Mouse (Mus musculus): ENCODE results near the gene Rpl3. TPM values are rescaled to one million over a fixed set of nuclear protein-coding genes. Genes with fewer than 3 reads are reported as not detected.

Rpl3 gene
- polyA plus RNA-seq, 1 experiment from 2014 or later = 407 TPM

- no peak for ATAC-seq
- H3K27ac ChIP-seq (ENCODE audit: low read depth) = no peak overlapping the region
- H3K36me3 ChIP-seq (replicated peaks; ENCODE audit: insufficient read depth, low read length) = no peaks in the 10 kb centered on the region
- H3K9ac ChIP-seq (replicated peaks) = no peak overlapping the region; the same call in 1 of the 2 replicates
- no peak overlapping the region for H3K4me2 ChIP-seq (ENCODE audit: low read depth, low read length)
- peaks cover 2% of the 10 kb centered on the region; the same call in 1 of the 2 replicates for H3K4me1 ChIP-seq (ENCODE audit: insufficient read depth)
- no peak for DNase-seq
- H3K4me3 ChIP-seq (ENCODE audit: low read depth, low read length) = no peak overlapping the region
- no peaks in the 10 kb centered on the region for H3K27me3 ChIP-seq (ENCODE audit: insufficient read depth, low read length)
- no peaks in the 10 kb centered on the region for H3K9me3 ChIP-seq (ENCODE audit: low read length)
- TF ChIP-seq EP300 (IDR thresholded peaks at IDR 0.05; ENCODE audit: low read depth) (no peak), CTCF (IDR thresholded peaks at IDR 0.05; ENCODE audit: low read depth) (no peak)
- 75% methylated on average over 7 of the region's 9 CpGs for WGBS (ENCODE audit: insufficient replicate concordance)
Observed at GRCm38 (mm10) chr15:80062339-80062738, 29.3 kb downstream of the Rpl3 start.

- no peak overlapping the region for H3K4me3 ChIP-seq (ENCODE audit: low read depth, low read length)
- H3K27ac ChIP-seq (ENCODE audit: low read depth) = no peak overlapping the region
- no peak for ATAC-seq
- DNase-seq = no peak
- no peak overlapping the region for H3K9ac ChIP-seq (replicated peaks)
- no peaks in the 10 kb centered on the region for H3K36me3 ChIP-seq (replicated peaks; ENCODE audit: insufficient read depth, low read length)
- H3K4me2 ChIP-seq (ENCODE audit: low read depth, low read length) = no peak overlapping the region
- TF ChIP-seq CTCF (IDR thresholded peaks at IDR 0.05; ENCODE audit: low read depth) = no peak
- no peak for TF ChIP-seq EP300 (IDR thresholded peaks at IDR 0.05; ENCODE audit: low read depth)
- H3K9me3 ChIP-seq (ENCODE audit: low read length) = no peaks in the 10 kb centered on the region
- 88% methylated on average over 4 of the region's 4 CpGs for WGBS (ENCODE audit: insufficient replicate concordance)
- H3K4me1 ChIP-seq (ENCODE audit: insufficient read depth) = peaks cover 2% of the 10 kb centered on the region; the same call in 1 of the 2 replicates
- H3K27me3 ChIP-seq (ENCODE audit: insufficient read depth, low read length) = no peaks in the 10 kb centered on the region
Observed at GRCm38 (mm10) chr15:80061071-80061550, 30.6 kb downstream of the Rpl3 start.

- Histone ChIP-seq H3K27me3 (ENCODE audit: insufficient read depth, low read length) (no peaks in the 10 kb centered on the region), H3K9me3 (ENCODE audit: low read length) (no peaks in the 10 kb centered on the region), H3K4me1 (ENCODE audit: insufficient read depth) (peaks cover 2% of the 10 kb centered on the region; the same call in 1 of the 2 replicates), H3K27ac (ENCODE audit: low read depth) (no peak overlapping the region), H3K4me2 (ENCODE audit: low read depth, low read length) (no peak overlapping the region), H3K9ac (replicated peaks) (no peak overlapping the region), H3K4me3 (ENCODE audit: low read depth, low read length) (no peak overlapping the region), H3K36me3 (replicated peaks; ENCODE audit: insufficient read depth, low read length) (no peaks in the 10 kb centered on the region)
- TF ChIP-seq CTCF (IDR thresholded peaks at IDR 0.05; ENCODE audit: low read depth) (no peak), EP300 (IDR thresholded peaks at IDR 0.05; ENCODE audit: low read depth) (no peak)
- ATAC-seq (no peak), DNase-seq (no peak)
- 88% methylated on average over 8 of the region's 8 CpGs for WGBS (ENCODE audit: insufficient replicate concordance)
Observed at GRCm38 (mm10) chr15:80060356-80061070, 31.2 kb downstream of the Rpl3 start.

GRCm38 (mm10) chr15:80059606-80060005 is 32.1 kb downstream of the Rpl3 start:
- H3K4me2 ChIP-seq (ENCODE audit: low read depth, low read length) = peak overlapping the region; percentile 55

GRCm38 (mm10) chr15:80058151-80058550 is 33.5 kb downstream of the Rpl3 start:
- Histone ChIP-seq H3K27ac (ENCODE audit: low read depth) (no peak overlapping the region), H3K36me3 (replicated peaks; ENCODE audit: insufficient read depth, low read length) (no peaks in the 10 kb centered on the region), H3K4me3 (ENCODE audit: low read depth, low read length) (no peak overlapping the region), H3K4me1 (ENCODE audit: insufficient read depth) (peaks cover 9% of the 10 kb centered on the region), H3K9ac (replicated peaks) (no peak overlapping the region), H3K27me3 (ENCODE audit: insufficient read depth, low read length) (no peaks in the 10 kb centered on the region), H3K9me3 (ENCODE audit: low read length) (no peaks in the 10 kb centered on the region), H3K4me2 (ENCODE audit: low read depth, low read length) (no peak overlapping the region)
- WGBS (ENCODE audit: insufficient replicate concordance) = 78% methylated on average over 7 of the region's 7 CpGs
- TF ChIP-seq CTCF (IDR thresholded peaks at IDR 0.05; ENCODE audit: low read depth) (no peak), EP300 (IDR thresholded peaks at IDR 0.05; ENCODE audit: low read depth) (no peak)
- no peak for DNase-seq
- ATAC-seq = no peak

More at GRCm38 (mm10) chr15:80059606-80060005, 32.1 kb downstream of the Rpl3 start:
- TF ChIP-seq CTCF (IDR thresholded peaks at IDR 0.05; ENCODE audit: low read depth) (no peak), EP300 (IDR thresholded peaks at IDR 0.05; ENCODE audit: low read depth) (no peak)
- ATAC-seq = peak; percentile 38; the same call in 1 of the 2 replicates
- Histone ChIP-seq H3K9ac (replicated peaks) (peak overlapping the region; percentile 16; the same call in 1 of the 2 replicates), H3K36me3 (replicated peaks; ENCODE audit: insufficient read depth, low read length) (no peaks in the 10 kb centered on the region), H3K27ac (ENCODE audit: low read depth) (0 out of 2 replicates have a peak overlapping the region, but pooled peaks have one; percentile 29), H3K27me3 (ENCODE audit: insufficient read depth, low read length) (no peaks in the 10 kb centered on the region), H3K9me3 (ENCODE audit: low read length) (no peaks in the 10 kb centered on the region), H3K4me1 (ENCODE audit: insufficient read depth) (peaks cover 2% of the 10 kb centered on the region; the same call in 1 of the 2 replicates), H3K4me3 (ENCODE audit: low read depth, low read length) (no peak overlapping the region)
- DNase-seq = no peak
- 50% methylated on average over 7 of the region's 7 CpGs for WGBS (ENCODE audit: insufficient replicate concordance)

- Histone ChIP-seq H3K27ac (ENCODE audit: low read depth) (no peak overlapping the region), H3K4me2 (ENCODE audit: low read depth, low read length) (no peak overlapping the region), H3K4me1 (ENCODE audit: insufficient read depth) (peaks cover 11% of the 10 kb centered on the region), H3K27me3 (ENCODE audit: insufficient read depth, low read length) (no peaks in the 10 kb centered on the region), H3K9me3 (ENCODE audit: low read length) (no peaks in the 10 kb centered on the region), H3K9ac (replicated peaks) (no peak overlapping the region), H3K4me3 (ENCODE audit: low read depth, low read length) (no peak overlapping the region), H3K36me3 (replicated peaks; ENCODE audit: insufficient read depth, low read length) (no peaks in the 10 kb centered on the region)
- WGBS (ENCODE audit: insufficient replicate concordance) = 57% methylated on average over 7 of the region's 7 CpGs
- peak; percentile 66 for DNase-seq
- TF ChIP-seq CTCF (IDR thresholded peaks at IDR 0.05; ENCODE audit: low read depth) (no peak), EP300 (IDR thresholded peaks at IDR 0.05; ENCODE audit: low read depth) (no peak)
- peak; percentile 84 for ATAC-seq
Observed at GRCm38 (mm10) chr15:80054034-80054710, 37.5 kb downstream of the Rpl3 start.

Data from liver, postnatal 0 days (tissue).